Mouse (Mus musculus): ENCODE measurements at regions not wholly inside any gene's neighbourhood (a gene's known extent, or its start where the extent isn't known, plus 50 kb on each side); places are given as distances from the start of the nearest gene placed in this dataset.

DNA sequence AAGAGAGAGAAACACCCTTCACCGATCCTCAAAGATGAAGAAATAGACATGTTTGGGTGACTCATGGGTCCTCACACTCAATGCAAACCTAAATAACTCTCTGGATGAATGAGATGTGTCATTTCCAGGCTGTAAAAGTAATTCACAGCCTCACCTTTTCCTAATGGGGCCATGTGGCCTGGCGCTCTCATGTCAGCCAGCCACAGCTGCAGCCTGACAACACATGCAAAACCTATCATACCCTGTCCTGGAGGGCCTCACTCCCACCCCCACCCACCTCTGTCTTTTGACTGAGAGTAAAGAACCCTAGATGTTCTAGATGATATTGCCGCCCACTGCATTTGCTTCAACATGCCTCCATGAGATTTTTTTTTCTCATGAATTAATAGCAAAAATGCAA is 317.5 kb downstream of the Icos start:
- Histone ChIP-seq H3K36me3 (no peaks in the 10 kb centered on the region), H3K27ac (replicated peaks) (no peak overlapping the region), H3K27me3 (peaks cover 4% of the 10 kb centered on the region; the same call in 1 of the 2 replicates), H3K9me3 (no peaks in the 10 kb centered on the region), H3K9ac (replicated peaks) (no peak overlapping the region), H3K4me1 (peaks cover 18% of the 10 kb centered on the region), H3K4me3 (no peak overlapping the region), H3K4me2 (replicated peaks) (no peak overlapping the region)
- no peak for ATAC-seq (replicated peaks)
- WGBS: 88% methylated on average over 3 of the region's 3 CpGs

DNA sequence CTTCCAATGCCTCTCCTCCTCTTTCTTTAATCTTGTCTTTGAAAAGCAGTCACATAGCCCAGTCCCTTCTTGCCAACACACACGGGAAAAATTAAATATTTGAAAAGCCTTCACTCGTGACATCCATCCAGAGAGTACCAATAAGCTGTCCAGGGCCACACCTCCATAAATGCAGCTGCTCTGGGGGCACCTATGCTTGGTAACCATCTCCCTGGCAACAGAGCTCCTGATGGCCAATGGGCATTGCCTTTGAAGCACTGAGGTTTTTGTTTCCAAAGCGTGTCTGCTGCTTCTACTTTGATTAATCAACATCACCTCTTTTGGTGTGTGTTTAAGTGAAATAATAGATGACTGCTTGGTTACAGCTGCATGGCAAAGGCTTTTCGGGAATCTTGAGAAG is 319.1 kb downstream of the Icos start:
- Histone ChIP-seq H3K27ac (replicated peaks) (no peak overlapping the region), H3K4me3 (no peak overlapping the region), H3K9me3 (no peaks in the 10 kb centered on the region), H3K27me3 (peaks cover 4% of the 10 kb centered on the region; the same call in 1 of the 2 replicates), H3K4me2 (replicated peaks) (no peak overlapping the region), H3K9ac (replicated peaks) (no peak overlapping the region), H3K36me3 (no peaks in the 10 kb centered on the region), H3K4me1 (peaks cover 34% of the 10 kb centered on the region)
- WGBS: 20% methylated on average over 4 of the region's 4 CpGs
- no peak for ATAC-seq (replicated peaks)

DNA sequence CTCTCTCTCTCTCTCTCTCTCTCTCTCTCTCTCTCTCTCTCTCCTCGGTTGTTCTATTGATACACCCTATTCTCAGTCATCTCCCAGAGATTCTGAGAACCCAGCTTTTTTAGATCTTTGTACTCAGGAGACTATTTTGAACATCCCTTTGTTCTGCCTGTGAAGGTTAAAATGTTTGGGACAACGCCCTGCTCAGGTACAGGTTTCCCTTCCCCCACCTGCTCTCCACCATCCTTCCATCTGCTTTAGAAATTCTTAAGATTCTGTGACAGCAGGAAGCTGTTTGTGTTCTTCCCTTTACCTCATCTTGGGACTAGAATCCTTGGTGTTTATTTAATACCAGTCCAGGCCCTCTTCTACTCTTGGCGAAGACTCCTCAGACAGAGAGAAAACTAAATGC is 319.6 kb downstream of the Icos start:
- no peak overlapping the region for H3K4me3 ChIP-seq
- peaks cover 40% of the 10 kb centered on the region for H3K4me1 ChIP-seq
- H3K9ac ChIP-seq (replicated peaks): no peak overlapping the region
- no peaks in the 10 kb centered on the region for H3K9me3 ChIP-seq
- no peaks in the 10 kb centered on the region for H3K36me3 ChIP-seq
- no peak for ATAC-seq (replicated peaks)
- 65% methylated on average over 3 of the region's 3 CpGs for WGBS
- peaks cover 4% of the 10 kb centered on the region; the same call in 1 of the 2 replicates for H3K27me3 ChIP-seq
- H3K4me2 ChIP-seq (replicated peaks): no peak overlapping the region
- H3K27ac ChIP-seq (replicated peaks): no peak overlapping the region

DNA sequence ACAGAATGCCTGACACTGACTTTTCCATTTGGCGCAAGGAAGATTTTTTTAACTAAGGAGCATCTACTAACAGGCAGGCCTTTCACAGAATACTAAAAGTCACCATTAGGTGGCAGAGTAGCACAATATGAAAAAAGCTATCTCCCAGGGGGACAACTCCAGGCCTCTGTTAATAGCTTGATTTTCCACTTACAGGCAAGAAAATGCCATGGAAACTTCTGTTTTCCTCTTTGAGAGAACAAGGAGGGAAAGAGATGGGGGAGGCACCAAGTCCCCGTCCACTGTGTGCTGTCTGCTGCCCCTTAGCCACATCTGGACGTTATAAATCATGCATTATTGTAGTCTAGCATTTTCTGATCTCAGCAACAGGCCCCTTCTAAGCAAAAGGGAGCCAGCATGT is 320.3 kb downstream of the Icos start:
- Histone ChIP-seq H3K4me2 (replicated peaks) (no peak overlapping the region), H3K9ac (replicated peaks) (no peak overlapping the region), H3K4me3 (no peak overlapping the region), H3K27ac (replicated peaks) (peak overlapping the region; percentile 47), H3K4me1 (peaks cover 47% of the 10 kb centered on the region), H3K27me3 (peaks cover 4% of the 10 kb centered on the region; the same call in 1 of the 2 replicates), H3K36me3 (no peaks in the 10 kb centered on the region), H3K9me3 (no peaks in the 10 kb centered on the region)
- WGBS: 19% methylated on average over 3 of the region's 3 CpGs
- no peak for ATAC-seq (replicated peaks)

DNA sequence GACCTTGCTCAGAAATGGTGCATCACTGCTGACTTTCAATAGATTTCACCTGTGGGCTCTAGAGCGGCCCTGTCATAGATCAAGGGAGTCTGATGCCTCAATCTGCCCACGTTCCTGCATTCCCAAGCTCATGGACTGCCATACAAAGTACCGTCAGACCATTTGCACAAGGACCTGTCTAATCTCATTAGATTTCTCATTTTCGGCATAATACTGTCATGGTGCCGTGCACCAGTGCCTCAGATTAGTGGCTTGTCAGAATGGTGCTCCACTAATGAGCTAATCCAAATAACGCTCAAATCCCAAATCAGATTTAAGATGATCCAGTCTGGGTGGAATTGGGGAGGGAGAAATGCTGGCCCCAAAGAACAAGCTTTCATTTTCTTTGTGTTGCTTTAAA is 321.1 kb downstream of the Icos start:
- no peak overlapping the region for H3K4me3 ChIP-seq

DNA sequence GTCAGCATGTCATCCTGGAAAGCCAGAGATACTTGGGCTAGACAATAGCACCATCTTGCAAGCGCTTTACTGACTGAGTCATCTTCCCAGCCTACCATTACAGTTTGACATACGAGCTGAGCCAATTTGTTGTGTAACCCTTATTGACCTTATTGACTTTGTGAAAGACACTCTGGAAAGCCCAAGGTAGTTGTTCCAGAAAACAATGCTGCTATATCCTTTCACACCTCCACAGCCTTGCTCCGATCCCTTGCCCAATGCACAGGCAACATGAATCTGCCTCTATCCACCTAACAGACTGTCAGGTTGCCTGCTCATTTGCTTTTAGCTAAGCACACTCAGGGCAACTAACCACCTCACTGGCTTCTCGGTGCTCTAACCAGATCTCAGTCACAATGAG is 322.8 kb downstream of the Icos start:
- no peak overlapping the region for H3K4me2 ChIP-seq (replicated peaks)
- no peaks in the 10 kb centered on the region for H3K36me3 ChIP-seq
- peak; percentile 18; the same call in 1 of the 2 replicates for ATAC-seq (replicated peaks)
- peaks cover 10% of the 10 kb centered on the region; the same call in 1 of the 2 replicates for H3K27me3 ChIP-seq
- peaks cover 49% of the 10 kb centered on the region for H3K4me1 ChIP-seq
- H3K9me3 ChIP-seq: no peaks in the 10 kb centered on the region
- 31% methylated on average over 4 of the region's 4 CpGs for WGBS
- peak overlapping the region; percentile 24 for H3K27ac ChIP-seq (replicated peaks)
- no peak overlapping the region for H3K4me3 ChIP-seq
- H3K9ac ChIP-seq (replicated peaks): no peak overlapping the region

More for the DNA sequence above, 321.1 kb downstream of the Icos start:
- H3K4me1 ChIP-seq: peaks cover 49% of the 10 kb centered on the region
- no peak overlapping the region for H3K4me2 ChIP-seq (replicated peaks)
- H3K27me3 ChIP-seq: peaks cover 4% of the 10 kb centered on the region; the same call in 1 of the 2 replicates
- H3K9ac ChIP-seq (replicated peaks): no peak overlapping the region
- peak overlapping the region; percentile 47 for H3K27ac ChIP-seq (replicated peaks)
- ATAC-seq (replicated peaks): no peak
- no peaks in the 10 kb centered on the region for H3K9me3 ChIP-seq
- H3K36me3 ChIP-seq: no peaks in the 10 kb centered on the region
- WGBS: 35% methylated on average over 6 of the region's 6 CpGs

- WGBS: 8% methylated on average over 24 of the region's 24 CpGs
These were observed 323.6 kb downstream of the Icos start for GRCm38 (mm10) chr1:61301041-61302030.

DNA sequence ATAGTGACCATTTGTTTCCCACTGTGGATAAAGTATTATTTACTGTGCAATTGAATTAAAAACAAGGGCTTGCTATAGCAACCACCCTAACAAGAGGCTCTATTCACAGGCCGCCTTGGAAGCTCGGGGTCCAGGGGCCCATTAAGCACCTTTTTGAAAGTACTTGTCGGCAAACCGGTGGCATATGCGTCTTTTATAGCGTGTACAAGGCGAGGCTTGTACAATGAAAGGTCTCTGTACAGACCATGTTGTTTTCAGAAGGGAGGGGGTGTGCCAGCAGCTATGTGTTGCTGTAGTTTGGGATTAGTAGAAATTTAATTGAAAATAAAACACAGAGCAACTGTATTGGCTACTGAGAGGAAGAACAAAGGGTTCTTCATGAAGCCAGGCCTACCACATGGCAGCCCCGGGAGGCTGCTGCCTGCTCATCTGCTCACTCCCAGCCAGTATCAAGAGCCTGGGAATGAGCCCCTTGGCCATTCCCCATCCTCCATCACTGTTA is 324.9 kb downstream of the Icos start:
- ATAC-seq (replicated peaks): peak; percentile 73
- Histone ChIP-seq H3K27ac (replicated peaks) (peak overlapping the region; percentile 20; the same call in 1 of the 2 replicates), H3K9me3 (no peaks in the 10 kb centered on the region), H3K4me1 (peaks cover 47% of the 10 kb centered on the region), H3K4me2 (replicated peaks) (no peak overlapping the region), H3K27me3 (peaks cover 27% of the 10 kb centered on the region; the same call in 1 of the 2 replicates), H3K4me3 (no peak overlapping the region), H3K9ac (replicated peaks) (no peak overlapping the region), H3K36me3 (no peaks in the 10 kb centered on the region)
- WGBS: 7% methylated on average over 8 of the region's 8 CpGs

More at GRCm38 (mm10) chr1:61301041-61302030, 323.6 kb downstream of the Icos start:
- Histone ChIP-seq H3K36me3 (no peaks in the 10 kb centered on the region), H3K4me3 (no peak overlapping the region), H3K4me1 (peaks cover 49% of the 10 kb centered on the region), H3K4me2 (replicated peaks) (peak overlapping the region; percentile 8; the same call in 1 of the 2 replicates), H3K9me3 (no peaks in the 10 kb centered on the region), H3K9ac (replicated peaks) (no peak overlapping the region), H3K27me3 (peaks cover 18% of the 10 kb centered on the region; the same call in 1 of the 2 replicates), H3K27ac (replicated peaks) (peak overlapping the region; percentile 38)
- ATAC-seq (replicated peaks): peak; percentile 61

GRCm38 (mm10) chr1:61306296-61306695 is 328.6 kb downstream of the Icos start:
- 65% methylated on average over 8 of the region's 8 CpGs for WGBS
- no peak overlapping the region for H3K9ac ChIP-seq (replicated peaks)
- no peaks in the 10 kb centered on the region for H3K36me3 ChIP-seq
- no peaks in the 10 kb centered on the region for H3K9me3 ChIP-seq
- H3K4me3 ChIP-seq: no peak overlapping the region
- no peak overlapping the region for H3K4me2 ChIP-seq (replicated peaks)
- no peak overlapping the region for H3K27ac ChIP-seq (replicated peaks)
- no peak for ATAC-seq (replicated peaks)
- peaks cover 23% of the 10 kb centered on the region for H3K4me1 ChIP-seq
- H3K27me3 ChIP-seq: peaks cover 27% of the 10 kb centered on the region; the same call in 1 of the 2 replicates

- H3K4me3 ChIP-seq: no peak overlapping the region
- no peak overlapping the region for H3K9ac ChIP-seq (replicated peaks)
- WGBS: 71% methylated on average over 1 of the region's 1 CpGs
- H3K27ac ChIP-seq (replicated peaks): no peak overlapping the region
- H3K36me3 ChIP-seq: no peaks in the 10 kb centered on the region
- H3K4me1 ChIP-seq: peaks cover 9% of the 10 kb centered on the region; the same call in 1 of the 2 replicates
- H3K4me2 ChIP-seq (replicated peaks): no peak overlapping the region
- ATAC-seq (replicated peaks): no peak
- H3K27me3 ChIP-seq: peaks cover 29% of the 10 kb centered on the region; the same call in 1 of the 2 replicates
- H3K9me3 ChIP-seq: no peaks in the 10 kb centered on the region
These were observed 329.1 kb upstream of the Pard3b start for GRCm38 (mm10) chr1:61309563-61309962.

GRCm38 (mm10) chr1:61310063-61310760 is 328.4 kb upstream of the Pard3b start:
- Histone ChIP-seq H3K4me1 (peaks cover 9% of the 10 kb centered on the region; the same call in 1 of the 2 replicates), H3K9ac (replicated peaks) (no peak overlapping the region), H3K9me3 (no peaks in the 10 kb centered on the region), H3K36me3 (no peaks in the 10 kb centered on the region), H3K27me3 (peaks cover 30% of the 10 kb centered on the region; the same call in 1 of the 2 replicates), H3K4me2 (replicated peaks) (no peak overlapping the region), H3K27ac (replicated peaks) (no peak overlapping the region; the same call in 1 of the 2 replicates), H3K4me3 (no peak overlapping the region)
- WGBS: 51% methylated on average over 3 of the region's 3 CpGs
- ATAC-seq (replicated peaks): peak; percentile 76

GRCm38 (mm10) chr1:61310761-61311090 is 327.9 kb upstream of the Pard3b start:
- H3K27ac ChIP-seq (replicated peaks): no peak overlapping the region
- no peaks in the 10 kb centered on the region for H3K9me3 ChIP-seq
- WGBS: 56% methylated on average over 2 of the region's 2 CpGs
- no peak overlapping the region for H3K4me3 ChIP-seq
- peaks cover 9% of the 10 kb centered on the region; the same call in 1 of the 2 replicates for H3K4me1 ChIP-seq
- ATAC-seq (replicated peaks): no peak
- peaks cover 26% of the 10 kb centered on the region; the same call in 1 of the 2 replicates for H3K27me3 ChIP-seq
- no peaks in the 10 kb centered on the region for H3K36me3 ChIP-seq
- H3K9ac ChIP-seq (replicated peaks): no peak overlapping the region
- no peak overlapping the region for H3K4me2 ChIP-seq (replicated peaks)
